Mouse (Mus musculus) layer of hippocampus, postnatal 14 days (tissue): ENCODE measurements around the gene Abhd8. TPM values are rescaled to one million over a fixed set of nuclear protein-coding genes. Genes with fewer than 3 reads are reported as not detected.

Source experiments
- DNase-seq, 2 experiments: peaks; one replicate each; pipeline ENCODE4 v3.0.0; 2021 to 2022; ENCODE audit warnings: low spot score in 2 of 2, mixed read lengths in 1 of 2
- long read RNA-seq, 2 experiments: library from polyadenylated mRNA; stranded (forward); transcript quantifications; one replicate each; pipeline ENCODE4 v2.0.0; 2021
- total RNA-seq, 2 experiments: library from RNA; stranded (reverse); gene quantifications; 2 replicates each; pipeline ENCODE4 v1.2.3; 2021

Abhd8 gene
- total RNA-seq, result 100 to 1,000 TPM; 179 to 181 TPM
- long read RNA-seq, experiment 1, transcript Abhd8-201 (5 exons, 1,978 nt), result major isoform, 333 of 350 reads
- long read RNA-seq, experiment 1, partial matches to known transcripts, result 9 of 350 reads
- long read RNA-seq, experiment 1, other reads (novel, unspliced or antisense), result 7 of 350 reads
- long read RNA-seq, experiment 2, transcript Abhd8-201 (5 exons, 1,978 nt), result major isoform, 369 of 390 reads
- long read RNA-seq, experiment 2, partial matches to known transcripts, result 6 of 390 reads
- long read RNA-seq, experiment 2, other reads (novel, unspliced or antisense), result 9 of 390 reads

- peak; percentile 98 for DNase-seq
Observed at GRCm38 (mm10) chr8:71463188-71464033, at the start of gene Abhd8. Gene Abhd8, minus strand, starts transcription at chr8:71463655.

DNA sequence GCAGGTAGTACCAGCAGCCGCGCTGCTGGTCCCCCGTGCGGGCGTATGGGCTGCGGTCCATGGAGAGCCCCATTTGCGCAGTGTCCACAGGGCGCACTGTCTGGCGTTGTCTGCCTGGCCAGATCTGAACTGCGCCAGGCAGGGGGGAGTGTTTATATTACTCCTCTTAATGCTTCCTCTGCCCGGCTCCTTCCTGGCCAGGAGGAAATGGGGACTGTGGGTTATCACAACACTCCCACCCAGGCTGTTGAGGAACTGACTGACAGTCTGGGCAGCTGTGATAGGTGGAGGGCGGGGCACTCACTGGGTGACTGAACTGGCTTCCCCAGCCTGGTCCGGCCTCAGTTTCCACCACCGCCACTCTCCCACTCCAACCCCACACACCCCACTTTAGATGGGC, 48.2 kb upstream of the Abhd8 start, which contains the start of gene Plvap:
TSS of gene Plvap (minus strand) at position 109 of the 400 bp plus-strand sequence.
- no peak for DNase-seq

DNA sequence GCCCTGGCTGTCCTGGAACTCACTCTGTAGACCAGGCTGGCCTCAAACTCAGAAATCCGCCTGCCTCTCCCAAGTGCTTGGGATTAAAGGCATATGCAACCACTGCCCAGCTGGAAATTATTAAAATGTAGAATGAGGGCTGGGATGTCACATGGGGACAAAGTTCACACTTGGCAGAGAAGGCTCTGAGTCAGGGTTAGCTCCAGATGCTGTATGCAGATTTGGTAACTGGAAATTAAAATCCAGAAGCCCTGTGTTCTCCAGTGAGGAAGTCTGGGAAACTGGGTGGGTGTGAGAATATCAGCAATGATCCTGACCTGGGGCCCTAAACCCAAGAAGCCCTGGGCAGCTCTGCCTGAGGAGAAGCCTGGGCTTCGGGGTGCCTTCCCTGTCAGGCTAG, 45.9 kb upstream of the Abhd8 start:
- no peak for DNase-seq

DNA sequence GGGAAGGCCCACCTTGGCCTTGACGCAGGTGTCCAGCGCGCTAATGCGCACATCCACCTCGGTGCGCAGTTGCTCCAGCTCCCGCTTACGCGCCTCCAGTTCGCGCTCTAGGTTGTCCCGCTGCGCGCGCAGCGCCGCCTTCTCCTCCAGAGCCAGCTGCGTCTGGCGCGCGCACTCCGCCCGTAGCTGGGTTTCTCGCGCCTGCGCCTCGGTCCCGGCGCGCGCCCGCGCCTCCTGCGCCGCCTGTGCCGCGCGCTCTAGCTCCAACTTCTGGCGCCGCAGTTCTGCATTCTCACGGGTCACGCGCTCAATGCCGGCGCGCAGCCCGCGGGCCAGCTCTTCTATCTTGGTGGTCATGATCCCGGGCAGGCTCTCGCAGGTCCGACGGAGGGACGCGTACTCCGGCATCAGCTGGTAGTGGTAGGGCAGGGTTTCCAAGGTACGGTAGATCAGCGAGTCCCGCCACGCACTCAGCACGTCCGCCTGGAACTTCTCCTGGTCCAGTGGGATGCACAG, 44.2 kb upstream of the Abhd8 start:
- peak; percentile 69 to 75 for DNase-seq

- no peak for DNase-seq
Observed at GRCm38 (mm10) chr8:71505979-71506378, 42.5 kb upstream of the Abhd8 start.

DNA sequence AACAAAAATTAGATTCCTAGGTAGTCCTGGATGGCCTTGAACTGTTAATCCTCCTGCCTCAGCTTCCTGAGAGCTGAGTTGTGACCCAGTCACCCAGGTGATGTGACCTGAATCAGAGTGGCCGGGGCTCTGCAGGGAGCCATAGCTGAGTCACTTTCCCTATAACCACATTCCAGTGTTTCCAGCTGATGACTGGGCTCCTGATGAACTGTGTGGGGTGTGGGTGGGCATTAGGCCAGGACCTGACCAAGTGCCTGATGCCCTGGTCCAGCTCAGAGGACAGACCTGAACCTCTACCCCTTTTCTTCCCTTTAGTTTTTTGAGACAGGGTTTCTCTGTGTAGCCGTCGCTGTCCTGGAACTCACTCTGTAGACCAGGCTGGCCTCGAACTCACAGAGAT, 41.9 kb upstream of the Abhd8 start:
- DNase-seq, result no peak

GRCm38 (mm10) chr8:71504349-71504748, 40.9 kb upstream of the Abhd8 start:
- no peak for DNase-seq

DNA sequence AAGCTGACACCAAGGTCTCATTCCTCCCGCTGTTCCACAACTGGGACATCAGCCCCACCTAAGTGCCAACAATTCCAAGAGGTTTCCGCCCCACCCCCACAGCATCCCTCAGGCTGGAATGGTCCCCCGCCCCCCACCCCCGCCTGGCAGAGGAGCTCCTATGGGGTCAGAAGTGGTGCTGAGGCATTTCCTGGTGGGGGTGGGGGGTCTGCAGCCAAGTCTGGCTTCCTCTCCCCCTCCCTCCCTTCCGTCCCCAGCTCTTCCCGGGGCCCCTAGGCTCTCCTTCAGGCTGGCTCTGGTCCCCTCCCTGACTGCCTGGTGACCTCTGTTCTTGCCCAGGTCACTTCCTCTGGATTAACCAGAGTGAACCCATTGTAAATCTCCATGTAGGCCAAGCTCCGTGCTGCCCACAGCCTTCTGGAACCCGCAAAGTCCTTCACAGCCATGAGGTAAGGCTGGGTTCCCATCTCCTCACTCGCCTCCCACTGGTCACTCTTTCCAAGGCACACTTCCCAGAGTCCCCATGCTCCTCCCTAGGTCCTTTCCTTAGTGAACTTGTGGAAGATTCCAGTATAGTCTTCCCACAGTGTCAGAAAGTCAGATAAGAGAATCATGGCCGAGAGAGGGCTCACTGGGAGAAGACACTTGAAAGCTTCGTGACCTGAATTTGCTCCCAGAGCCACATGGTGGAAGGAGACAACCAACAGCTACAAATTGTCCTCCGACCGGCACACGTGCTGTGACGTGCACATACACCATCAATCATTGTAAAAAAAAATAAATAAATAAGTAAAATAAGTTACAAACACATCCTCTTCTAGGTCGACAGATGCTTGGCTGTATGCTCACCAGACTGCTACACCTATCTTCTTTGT, 35.6 kb upstream of the Abhd8 start:
- DNase-seq, result no peak

DNA sequence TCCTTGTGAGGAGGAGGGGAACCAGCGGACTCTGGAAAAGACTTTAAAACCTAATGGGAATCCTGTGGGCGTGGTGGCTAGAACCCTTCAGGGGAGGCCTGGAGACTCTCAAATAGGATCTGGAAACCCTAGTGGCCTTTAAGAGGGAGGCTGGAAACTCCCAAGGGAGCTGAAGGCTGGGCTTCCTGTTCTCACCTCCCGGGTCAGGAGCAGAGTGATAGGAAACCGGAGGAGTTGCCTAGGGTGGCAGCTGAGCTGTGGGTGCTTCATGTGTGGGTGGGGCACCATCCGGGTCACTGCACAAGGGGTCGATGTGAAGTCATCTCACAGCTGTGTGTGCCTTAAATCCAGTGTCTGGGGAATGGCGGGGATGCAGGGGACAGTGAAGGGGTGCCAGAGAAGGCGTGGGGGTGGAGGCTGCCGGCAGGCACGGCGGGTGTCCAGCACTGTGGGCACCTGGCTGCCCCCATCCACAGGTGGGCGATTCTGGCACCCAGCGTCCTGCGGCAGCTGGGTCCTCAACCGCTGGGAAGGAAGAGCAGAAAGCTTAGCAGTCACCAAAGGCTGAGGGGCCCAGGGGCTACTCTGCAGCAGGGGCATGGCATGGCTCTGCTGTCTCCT, 34.5 kb upstream of the Abhd8 start:
- no peak for DNase-seq

- DNase-seq, result no peak
Observed at GRCm38 (mm10) chr8:71497077-71497645, 33.7 kb upstream of the Abhd8 start.

DNA sequence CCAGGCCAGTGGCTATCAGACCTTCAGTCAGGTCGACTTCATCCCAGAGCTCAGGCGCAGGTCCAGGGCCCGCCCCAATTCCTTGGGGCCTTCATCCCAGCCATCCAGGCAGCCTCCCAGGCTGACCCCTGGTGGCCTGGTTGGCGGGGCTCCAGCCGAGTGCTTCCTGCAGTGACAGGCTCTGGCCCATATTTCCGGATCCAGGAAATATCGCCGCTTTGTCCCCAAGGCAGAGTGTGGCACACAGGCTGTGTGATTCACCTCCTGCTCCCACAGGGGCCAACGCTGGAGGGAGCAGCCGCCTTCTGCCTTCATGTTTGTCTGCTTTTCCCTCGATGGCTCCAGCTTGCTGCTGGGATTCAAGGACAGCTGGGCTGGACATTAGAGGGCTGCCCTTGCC, 33.0 kb upstream of the Abhd8 start:
- no peak for DNase-seq

GRCm38 (mm10) chr8:71495811-71496210, 32.4 kb upstream of the Abhd8 start:
- DNase-seq, result no peak

GRCm38 (mm10) chr8:71495039-71495438, 31.6 kb upstream of the Abhd8 start:
- DNase-seq, result peak; percentile 78 to 85

DNA sequence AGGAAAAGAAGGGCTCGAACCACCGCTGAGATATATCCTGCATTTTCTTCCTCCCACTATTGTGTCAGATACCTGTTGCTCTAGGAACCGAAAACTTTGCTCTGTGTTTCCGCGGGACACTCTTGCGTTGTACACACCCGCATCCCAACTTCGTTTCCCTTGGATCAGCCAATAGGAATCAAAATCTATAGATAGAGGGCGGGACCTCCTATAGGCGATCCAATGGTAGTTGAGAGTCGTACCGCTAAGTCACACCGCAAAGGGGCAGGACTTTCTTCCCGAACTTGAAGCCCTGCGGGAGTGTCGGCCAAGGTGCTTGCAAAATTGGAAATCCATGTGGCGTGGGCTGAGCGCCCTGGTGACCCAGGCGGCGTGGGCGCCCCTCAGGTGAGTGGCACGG, 25.0 kb upstream of the Abhd8 start:
- peak; percentile 83 to 94 for DNase-seq

DNA sequence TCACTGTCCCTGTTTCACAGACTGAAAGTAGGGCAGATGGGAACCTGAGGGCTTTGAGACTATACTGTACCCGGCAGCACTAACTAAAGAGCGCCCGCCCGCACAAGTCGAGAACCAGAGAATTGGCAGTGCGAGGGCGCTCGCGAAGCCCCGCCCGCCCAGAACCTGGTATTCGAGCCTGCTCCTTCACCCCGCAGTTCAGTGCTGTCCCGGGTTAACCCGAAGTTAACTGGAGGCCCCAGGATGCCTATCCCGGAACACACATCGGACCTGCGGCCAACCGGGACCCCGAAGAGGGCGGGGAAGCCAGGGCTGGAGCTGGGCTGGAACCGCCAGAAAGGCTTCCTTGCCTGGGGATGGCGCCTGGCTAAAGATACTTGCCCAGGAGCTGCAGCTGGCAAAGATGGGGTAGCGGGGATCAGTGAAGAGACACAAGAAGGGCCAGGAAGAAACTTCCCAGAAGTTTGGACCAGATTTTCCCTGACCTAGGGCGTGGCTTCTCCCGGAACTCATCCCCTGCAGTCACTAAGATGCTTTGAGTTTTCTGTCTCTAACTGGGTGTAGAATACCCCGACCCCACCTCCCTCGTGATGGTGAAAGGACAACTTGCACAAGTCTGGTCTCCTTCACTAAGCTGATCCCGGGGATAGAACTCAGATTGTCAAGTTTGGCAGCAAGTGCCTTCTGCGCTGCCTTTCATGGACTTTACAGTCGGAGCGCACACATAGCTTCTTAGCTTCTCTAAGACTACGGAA, 24.4 kb upstream of the Abhd8 start, which contains the start of gene Gtpbp3:
TSS of gene Gtpbp3 (plus strand) at position 413 of the 755 bp plus-strand sequence.
- peak; percentile 74 to 81 for DNase-seq

GRCm38 (mm10) chr8:71486136-71486529, 22.7 kb upstream of the Abhd8 start:
- DNase-seq, result no peak

DNA sequence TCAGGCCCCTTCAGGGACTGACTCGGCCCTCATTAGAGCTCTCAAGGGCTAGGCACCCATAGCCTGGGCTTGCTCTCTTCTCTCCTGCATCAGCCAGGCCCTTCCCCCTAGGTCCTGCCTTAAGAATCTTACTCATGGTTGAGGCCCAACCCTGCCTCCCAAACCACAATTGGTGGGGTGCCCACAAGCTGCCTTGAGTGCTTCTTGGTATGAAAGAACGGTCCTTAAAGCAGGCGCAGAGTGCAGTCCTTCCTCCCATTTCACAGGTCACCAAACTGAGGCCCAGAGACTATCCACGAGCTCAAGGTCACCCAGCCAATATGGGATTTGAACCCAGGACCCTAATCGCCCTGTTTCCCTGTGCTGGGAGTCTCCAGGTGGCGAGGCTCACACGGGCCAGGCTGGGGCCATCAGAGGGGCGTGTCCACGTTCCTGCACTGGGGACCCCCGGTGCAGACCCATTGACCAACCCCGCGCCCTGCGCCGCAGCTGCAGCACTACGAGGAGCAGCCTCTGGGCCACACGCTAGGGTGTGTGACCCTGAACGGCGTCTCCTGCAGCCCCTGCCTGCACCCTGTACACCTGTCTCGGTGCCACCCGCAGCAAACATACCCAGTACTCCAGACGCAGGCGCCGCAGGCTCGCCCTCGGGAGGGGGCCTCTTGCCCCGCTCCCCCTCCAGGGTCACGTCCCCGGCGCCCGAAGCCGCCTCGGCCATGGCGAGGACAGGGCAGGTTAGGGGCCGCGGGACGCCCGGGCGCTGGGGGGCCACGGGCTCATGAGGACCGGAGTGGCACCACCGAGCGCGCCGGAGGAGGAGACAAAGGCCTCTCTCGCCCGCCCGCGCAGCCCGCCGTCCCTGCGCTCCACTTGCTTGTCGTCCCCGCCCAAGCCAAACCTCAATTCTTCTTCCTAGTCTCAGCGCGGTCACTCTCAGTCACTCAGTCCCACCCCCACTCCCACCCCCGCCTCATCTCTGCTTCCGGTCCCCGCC, 22.0 kb upstream of the Abhd8 start, which contains the start of gene Ano8:
TSS of gene Ano8 (minus strand) at position 822 of the 994 bp plus-strand sequence.
- DNase-seq, result peak; percentile 79 to 89

- DNase-seq, result no peak
Observed at GRCm38 (mm10) chr8:71484736-71485135, 21.3 kb upstream of the Abhd8 start.
